Mouse (Mus musculus) liver, adult 2 months (tissue): ENCODE results near the gene Doc2g. TPM values are rescaled to one million over a fixed set of nuclear protein-coding genes. Genes with fewer than 3 reads are reported as not detected.
A peak's percentile ranks its signal among the peaks of the same experiment; 100 is the strongest.

ENCODE experiments used
- DNase-seq: peaks from one replicate; pipeline ENCODE4 v3.0.0-alpha.2; 2011; ENCODE audit warnings: low read depth, low spot score; ENCODE audit errors: extremely low read depth
- H3K27ac ChIP-seq: fragments of 200-500 bp; replicated peaks from 2 replicates; pipeline ENCODE4 v1.5.1; 2012; ENCODE audit warnings: low read depth, mild to moderate bottlenecking, control low read depth, inconsistent platforms, low read length; ENCODE audit not compliant: insufficient read depth
- H3K27me3 ChIP-seq: fragments of 200-500 bp; 2 replicates; pipeline ENCODE4 v1.6.1; 2012; ENCODE audit warnings: mild to moderate bottlenecking, moderate library complexity, low read length, inconsistent platforms; ENCODE audit not compliant: control insufficient read depth, insufficient read depth
- H3K36me3 ChIP-seq: fragments of 200-500 bp; 2 replicates; pipeline ENCODE4 v1.6.1; 2012; ENCODE audit warnings: low read length, inconsistent platforms; ENCODE audit not compliant: control insufficient read depth, insufficient read depth
- H3K4me1 ChIP-seq: fragments of 200-500 bp; 2 replicates; pipeline ENCODE4 v1.6.1; 2011; ENCODE audit warnings: low read length; ENCODE audit not compliant: control insufficient read depth, insufficient read depth
- H3K4me3 ChIP-seq: fragments of 200-500 bp; 2 replicates; pipeline ENCODE4 v1.5.1; 2011; ENCODE audit warnings: low read depth, mild to moderate bottlenecking, control low read depth, low read length, moderate library complexity; ENCODE audit not compliant: insufficient read depth
- H3K79me2 ChIP-seq: fragments of 200-500 bp; 2 replicates; pipeline ENCODE4 v1.6.1; 2012; ENCODE audit warnings: inconsistent platforms, mild to moderate bottlenecking, low read length, moderate library complexity; ENCODE audit not compliant: control insufficient read depth, insufficient read depth
- H3K9ac ChIP-seq: fragments of 200-500 bp; 2 replicates; pipeline ENCODE4 v1.6.1; 2012; ENCODE audit warnings: low read depth, mild to moderate bottlenecking, control low read depth, inconsistent platforms, low read length
- CTCF ChIP-seq: fragments of 200-500 bp; IDR thresholded peaks from 2 replicates; pipeline ENCODE4 v1.5.1; 2011; ENCODE audit warnings: low read depth, low read length, control low read depth
- POLR2A ChIP-seq: fragments of 200-500 bp; IDR thresholded peaks from 2 replicates; pipeline ENCODE4 v1.6.1; 2011; ENCODE audit warnings: low read length, control low read depth; ENCODE audit not compliant: insufficient read depth; ENCODE audit errors: extremely low read depth
- WGBS: fragments of 180-500 bp; shearing (Covaris S2); methylation state at CpG from one replicate; pipeline ENCODE4 v1.1.7; 2018; 5-methylcytosine and 5-hydroxymethylcytosine counted together
- polyA plus RNA-seq: library from polyadenylated mRNA; depleted of rRNA; stranded (reverse); fragments of >200 nt; gene quantifications from 2 replicates; pipeline ENCODE4 v1.2.3, GENCODE M21; 2012
- total RNA-seq: library from RNA; depleted of rRNA; stranded (reverse); fragments of >200 nt; gene quantifications from 2 replicates; pipeline ENCODE4 v1.2.3, GENCODE M21; 2014

Doc2g gene
- total and polyA plus RNA-seq, 2 experiments, result 0.74 to 4.9 TPM

- H3K4me1 ChIP-seq, result peaks cover 13% of the 10 kb centered on the region
- TF ChIP-seq CTCF (no peak), POLR2A (no peak)
- WGBS, result 77% methylated on average over 8 of the region's 8 CpGs
- no peaks in the 10 kb centered on the region for H3K27me3 ChIP-seq
- no peak overlapping the region for H3K4me3 ChIP-seq
- DNase-seq, result no peak
- no peaks in the 10 kb centered on the region for H3K79me2 ChIP-seq
- no peaks in the 10 kb centered on the region for H3K36me3 ChIP-seq
- H3K27ac ChIP-seq, result no peak overlapping the region
- no peak overlapping the region for H3K9ac ChIP-seq
Observed at GRCm38 (mm10) chr19:3997231-3997630, 5.9 kb upstream of the Doc2g start.

GRCm38 (mm10) chr19:3998335-3998734 lies 4.8 kb upstream of the Doc2g start:
- DNase-seq, result no peak
- no peaks in the 10 kb centered on the region for H3K27me3 ChIP-seq
- no peak overlapping the region for H3K4me3 ChIP-seq
- no peak for TF ChIP-seq CTCF
- TF ChIP-seq POLR2A, result no peak
- 86% methylated on average over 8 of the region's 8 CpGs for WGBS
- H3K36me3 ChIP-seq, result no peaks in the 10 kb centered on the region
- H3K9ac ChIP-seq, result no peak overlapping the region
- H3K4me1 ChIP-seq, result peaks cover 13% of the 10 kb centered on the region
- H3K79me2 ChIP-seq, result no peaks in the 10 kb centered on the region
- H3K27ac ChIP-seq, result no peak overlapping the region

GRCm38 (mm10) chr19:3999121-3999730 lies 3.9 kb upstream of the Doc2g start:
- Histone ChIP-seq H3K4me3 (no peak overlapping the region), H3K4me1 (peaks cover 13% of the 10 kb centered on the region), H3K79me2 (no peaks in the 10 kb centered on the region), H3K27ac (no peak overlapping the region), H3K36me3 (no peaks in the 10 kb centered on the region), H3K27me3 (no peaks in the 10 kb centered on the region), H3K9ac (no peak overlapping the region)
- TF ChIP-seq CTCF, result no peak
- TF ChIP-seq POLR2A, result no peak
- DNase-seq, result no peak
- 89% methylated on average over 9 of the region's 9 CpGs for WGBS

GRCm38 (mm10) chr19:4000119-4000900 lies 2.8 kb upstream of the Doc2g start, which contains the start of the genes Nudt8 and Gm49405:
Nudt8 (plus strand) TSS chr19:4000580.
Gm49405 (plus strand) TSS chr19:4000626.
- TF ChIP-seq POLR2A, result peak; percentile 89
- TF ChIP-seq CTCF, result peak; percentile 83
- Histone ChIP-seq H3K9ac (peak within 1 kb of the TSS; percentile 91), H3K36me3 (no peaks in the 10 kb centered on the region), H3K4me3 (peak within 1 kb of the TSS; percentile 82), H3K4me1 (peaks cover 13% of the 10 kb centered on the region), H3K27me3 (no peaks in the 10 kb centered on the region), H3K27ac (peak within 1 kb of the TSS; percentile 85), H3K79me2 (no peaks in the 10 kb centered on the region)
- under 1% methylated on average over 64 of the region's 64 CpGs for WGBS
- DNase-seq, result peak; percentile 95

GRCm38 (mm10) chr19:4000949-4001525 lies 2.1 kb upstream of the Doc2g start:
- Histone ChIP-seq H3K79me2 (no peaks in the 10 kb centered on the region), H3K27ac (peak overlapping the region; percentile 85), H3K27me3 (no peaks in the 10 kb centered on the region), H3K4me3 (peak overlapping the region; percentile 82), H3K36me3 (no peaks in the 10 kb centered on the region), H3K4me1 (peaks cover 13% of the 10 kb centered on the region), H3K9ac (peak overlapping the region; percentile 91)
- DNase-seq, result no peak
- WGBS, result 24% methylated on average over 17 of the region's 17 CpGs
- TF ChIP-seq CTCF, result no peak
- TF ChIP-seq POLR2A, result no peak
